Mouse (Mus musculus) embryonic facial prominence, embryonic 12.5 days (tissue): ENCODE measurements around the gene Taldo1. TPM values are rescaled to one million over a fixed set of nuclear protein-coding genes. Genes with fewer than 3 reads are reported as not detected.
"Not testable (repeated sequence)": the region's sequence is repeated elsewhere in the genome, so short reads cannot be mapped to it uniquely, and the experiment has no call there.

Experiments used
- ATAC-seq: fragments of 200-750 bp; cut with Nextera tagmentation; 2 replicates; pipeline ENCODE4 v1.8.0; 2017; ENCODE audit not compliant: insufficient number of reproducible peaks, insufficient read depth, low FRiP score, low TSS enrichment
- H3K27ac ChIP-seq: fragments of 300-500 bp; sonication (generic); 2 replicates; pipeline ENCODE4 v1.5.1; 2016; ENCODE audit warnings: mild to moderate bottlenecking
- H3K27me3 ChIP-seq: fragments of 300-500 bp; sonication (generic); 2 replicates; pipeline ENCODE4 v1.6.1; 2016; ENCODE audit warnings: mild to moderate bottlenecking, moderate library complexity
- H3K36me3 ChIP-seq: fragments of 300-500 bp; sonication (generic); 2 replicates; pipeline ENCODE4 v1.6.1; 2016; ENCODE audit warnings: mild to moderate bottlenecking
- H3K4me1 ChIP-seq: fragments of 300-500 bp; sonication (generic); 2 replicates; pipeline ENCODE4 v1.6.1; 2016
- H3K4me2 ChIP-seq: fragments of 300-500 bp; sonication (generic); replicated peaks from 2 replicates; pipeline ENCODE4 v1.6.1; 2016; ENCODE audit warnings: mild to moderate bottlenecking, moderate library complexity
- H3K4me3 ChIP-seq: fragments of 300-500 bp; sonication (generic); 2 replicates; pipeline ENCODE4 v1.5.1; 2016; ENCODE audit warnings: mild to moderate bottlenecking
- H3K9ac ChIP-seq: fragments of 300-500 bp; sonication (generic); 2 replicates; pipeline ENCODE4 v1.6.1; 2016; ENCODE audit warnings: mild to moderate bottlenecking, moderate library complexity
- H3K9me3 ChIP-seq: fragments of 300-500 bp; sonication (generic); 2 replicates; pipeline ENCODE4 v1.6.1; 2016; ENCODE audit warnings: mild to moderate bottlenecking, moderate library complexity
- WGBS: fragments of 180-500 bp; shearing (Covaris S2); methylation state at CpG from one replicate; pipeline ENCODE4 v1.1.7; 2016; 5-methylcytosine and 5-hydroxymethylcytosine counted together
- polyA plus RNA-seq: library from polyadenylated mRNA; unstranded; fragments of >200 nt; fragmentation: Nextera tagmentation; extraction: Ambion mirVana; gene quantifications from 2 replicates; pipeline ENCODE4 v1.2.1, GENCODE M21; 2016

Gene Taldo1
- polyA plus RNA-seq, 1 experiment from 2014 or later = 303 TPM

GRCm38 (mm10) chr7:141436523-141436892 lies 44.5 kb downstream of the Taldo1 start:
- 66% methylated on average over 2 of the region's 2 CpGs for WGBS
- H3K27ac ChIP-seq = peak overlapping the region; percentile 72; the same call in 1 of the 2 replicates
- peak overlapping the region; percentile 92 for H3K4me2 ChIP-seq
- no peak for ATAC-seq
- no peaks in the 10 kb centered on the region for H3K27me3 ChIP-seq
- H3K36me3 ChIP-seq = peaks cover 56% of the 10 kb centered on the region
- no peaks in the 10 kb centered on the region for H3K9me3 ChIP-seq
- H3K4me1 ChIP-seq = peaks cover 35% of the 10 kb centered on the region
- H3K4me3 ChIP-seq = peak overlapping the region; percentile 67
- peak overlapping the region; percentile 87; the same call in 1 of the 2 replicates for H3K9ac ChIP-seq

GRCm38 (mm10) chr7:141437178-141438120 lies 45.5 kb downstream of the Taldo1 start, which contains the start of gene Slc25a22:
TSS of gene Slc25a22 (minus strand) at chr7:141437892.
- WGBS = 6% methylated on average over 53 of the region's 53 CpGs
- Histone ChIP-seq H3K27ac (peak within 1 kb of the TSS; percentile 72), H3K27me3 (no peaks in the 10 kb centered on the region), H3K9ac (peak within 1 kb of the TSS; percentile 87), H3K4me3 (peak within 1 kb of the TSS; percentile 67), H3K9me3 (no peaks in the 10 kb centered on the region), H3K36me3 (peaks cover 53% of the 10 kb centered on the region), H3K4me2 (peak within 1 kb of the TSS; percentile 92), H3K4me1 (peaks cover 45% of the 10 kb centered on the region)
- peak; percentile 71 for ATAC-seq

- H3K4me3 ChIP-seq = no peak overlapping the region
- ATAC-seq = no peak
- H3K9me3 ChIP-seq = no peaks in the 10 kb centered on the region
- H3K4me2 ChIP-seq = no peak overlapping the region
- no peak overlapping the region for H3K27ac ChIP-seq
- H3K27me3 ChIP-seq = no peaks in the 10 kb centered on the region
- no peak overlapping the region for H3K9ac ChIP-seq
- peaks cover 46% of the 10 kb centered on the region for H3K36me3 ChIP-seq
- WGBS = 86% methylated on average over 12 of the region's 12 CpGs
- H3K4me1 ChIP-seq = peaks cover 54% of the 10 kb centered on the region
Observed at GRCm38 (mm10) chr7:141438201-141438968, 46.4 kb downstream of the Taldo1 start.

- peaks cover 47% of the 10 kb centered on the region for H3K4me1 ChIP-seq
- no peak overlapping the region for H3K4me2 ChIP-seq
- H3K9ac ChIP-seq = no peak overlapping the region
- peaks cover 41% of the 10 kb centered on the region for H3K36me3 ChIP-seq
- no peak overlapping the region for H3K4me3 ChIP-seq
- 91% methylated on average over 10 of the region's 10 CpGs for WGBS
- no peak for ATAC-seq
- H3K9me3 ChIP-seq = no peaks in the 10 kb centered on the region
- no peak overlapping the region for H3K27ac ChIP-seq
- no peaks in the 10 kb centered on the region for H3K27me3 ChIP-seq
Observed at GRCm38 (mm10) chr7:141439140-141439679, 47.2 kb downstream of the Taldo1 start.

GRCm38 (mm10) chr7:141439811-141440210 lies 47.8 kb downstream of the Taldo1 start:
- no peak overlapping the region for H3K27ac ChIP-seq
- peaks cover 41% of the 10 kb centered on the region for H3K36me3 ChIP-seq
- no peaks in the 10 kb centered on the region for H3K9me3 ChIP-seq
- H3K9ac ChIP-seq = no peak overlapping the region
- 93% methylated on average over 11 of the region's 11 CpGs for WGBS
- H3K27me3 ChIP-seq = no peaks in the 10 kb centered on the region
- H3K4me2 ChIP-seq = no peak overlapping the region
- ATAC-seq = no peak
- no peak overlapping the region for H3K4me3 ChIP-seq
- H3K4me1 ChIP-seq = peaks cover 41% of the 10 kb centered on the region

GRCm38 (mm10) chr7:141440613-141441012 lies 48.6 kb downstream of the Taldo1 start:
- H3K4me2 ChIP-seq = no peak overlapping the region
- 40% methylated on average over 6 of the region's 6 CpGs for WGBS
- H3K4me3 ChIP-seq = no peak overlapping the region
- no peak for ATAC-seq
- H3K9ac ChIP-seq = no peak overlapping the region
- H3K36me3 ChIP-seq = peaks cover 41% of the 10 kb centered on the region
- H3K4me1 ChIP-seq = peaks cover 35% of the 10 kb centered on the region
- no peaks in the 10 kb centered on the region for H3K27me3 ChIP-seq
- H3K9me3 ChIP-seq = no peaks in the 10 kb centered on the region
- no peak overlapping the region for H3K27ac ChIP-seq

- peaks cover 41% of the 10 kb centered on the region for H3K36me3 ChIP-seq
- H3K4me2 ChIP-seq = no peak overlapping the region
- H3K4me1 ChIP-seq = peaks cover 28% of the 10 kb centered on the region
- no peaks in the 10 kb centered on the region for H3K27me3 ChIP-seq
- no peaks in the 10 kb centered on the region for H3K9me3 ChIP-seq
- H3K4me3 ChIP-seq = no peak overlapping the region
- no peak for ATAC-seq
- WGBS = 90% methylated on average over 9 of the region's 9 CpGs
- no peak overlapping the region for H3K27ac ChIP-seq
- no peak overlapping the region for H3K9ac ChIP-seq
Observed at GRCm38 (mm10) chr7:141441460-141441859, 49.5 kb downstream of the Taldo1 start.

GRCm38 (mm10) chr7:141442199-141442598 lies 50.2 kb downstream of the Taldo1 start:
- no peak overlapping the region for H3K27ac ChIP-seq
- 92% methylated on average over 13 of the region's 13 CpGs for WGBS
- peaks cover 21% of the 10 kb centered on the region for H3K4me1 ChIP-seq
- H3K36me3 ChIP-seq = peaks cover 41% of the 10 kb centered on the region
- ATAC-seq = no peak
- peak overlapping the region; percentile 53 for H3K9ac ChIP-seq
- no peaks in the 10 kb centered on the region for H3K9me3 ChIP-seq
- H3K4me3 ChIP-seq = peak overlapping the region; percentile 38; the same call in 1 of the 2 replicates
- H3K4me2 ChIP-seq = peak overlapping the region; percentile 57
- H3K27me3 ChIP-seq = no peaks in the 10 kb centered on the region

- Histone ChIP-seq H3K27ac (peak overlapping the region; percentile 38), H3K4me1 (peaks cover 21% of the 10 kb centered on the region), H3K36me3 (peaks cover 38% of the 10 kb centered on the region), H3K9me3 (no peaks in the 10 kb centered on the region), H3K9ac (peak overlapping the region; percentile 53), H3K4me3 (peak overlapping the region; percentile 38), H3K4me2 (peak overlapping the region; percentile 57), H3K27me3 (no peaks in the 10 kb centered on the region)
- ATAC-seq = no peak
- WGBS = 26% methylated on average over 12 of the region's 12 CpGs
Observed at GRCm38 (mm10) chr7:141443081-141443821, 51.3 kb downstream of the Taldo1 start.

- Histone ChIP-seq H3K9ac (peak within 1 kb of the TSS; percentile 53), H3K9me3 (no peaks in the 10 kb centered on the region), H3K36me3 (peaks cover 36% of the 10 kb centered on the region), H3K27ac (peak within 1 kb of the TSS; percentile 38), H3K4me3 (peak within 1 kb of the TSS; percentile 38), H3K27me3 (no peaks in the 10 kb centered on the region), H3K4me2 (peak within 1 kb of the TSS; percentile 57), H3K4me1 (peaks cover 27% of the 10 kb centered on the region)
- 0 out of 2 replicates have a peak, but pooled peaks have one; percentile 37 for ATAC-seq
- WGBS = under 1% methylated on average over 25 of the region's 25 CpGs
Observed at GRCm38 (mm10) chr7:141443828-141444237, 51.8 kb downstream of the Taldo1 start, which contains the start of gene Pidd1. TSS of gene Pidd1 (minus strand) at chr7:141444025.

GRCm38 (mm10) chr7:141446374-141446773 lies 54.4 kb downstream of the Taldo1 start:
- H3K9ac ChIP-seq, H3K9me3 ChIP-seq, H3K27me3 ChIP-seq, H3K27ac ChIP-seq, ATAC-seq: not testable (repeated sequence)
- peaks cover 35% of the 10 kb centered on the region for H3K36me3 ChIP-seq
- 80% methylated on average over 3 of the region's 3 CpGs for WGBS
- H3K4me2 ChIP-seq = peak overlapping the region; percentile 71; the same call in 1 of the 2 replicates
- peaks cover 29% of the 10 kb centered on the region for H3K4me1 ChIP-seq
- H3K4me3 ChIP-seq = peak overlapping the region; percentile 8; the same call in 1 of the 2 replicates
